20 mouse cellular contexts compared by ENCODE assay signal in the genomic region with DNA sequence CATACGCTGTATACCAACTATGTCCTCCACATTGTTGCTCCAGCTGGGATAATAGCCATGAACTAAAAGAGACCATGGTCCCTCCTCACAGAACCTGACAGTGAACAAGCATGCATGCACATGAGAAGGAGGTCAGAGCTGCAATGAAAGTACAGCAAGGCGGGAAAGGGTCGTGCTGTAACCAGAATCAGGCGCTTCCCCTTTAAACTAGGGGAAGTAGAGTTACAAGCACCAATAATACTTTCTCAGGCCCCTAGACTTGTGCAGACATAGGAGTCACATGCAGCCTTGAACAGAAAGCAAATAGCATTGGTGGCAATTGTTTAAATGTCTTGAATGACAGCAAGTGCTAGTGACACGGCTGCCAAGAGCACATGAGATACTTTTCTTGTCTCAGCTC.
"Had no signal": no experiment of that assay in that cellular context is flagged by ENCODE, and none has a peak within 500 bp of the region (broad histone marks: within the 10 kb centered on the region; RNA-seq: fewer than 3 reads in every experiment).

No protein-coding gene starts in this region.

- H3K27ac ChIP-seq: limb, embryonic 15.5 days; liver, embryonic 14.5 days; macrophage; midbrain, embryonic 15.5 days; stomach, embryonic 15.5 days had no signal

- H3K36me3 ChIP-seq: limb, embryonic 15.5 days; midbrain, embryonic 15.5 days; stomach, embryonic 15.5 days had no signal

- H3K4me3 ChIP-seq: limb, embryonic 15.5 days; midbrain, embryonic 15.5 days; stomach, embryonic 15.5 days had no signal

- H3K9me3 ChIP-seq: limb, embryonic 15.5 days; midbrain, embryonic 15.5 days; stomach, embryonic 15.5 days had no signal

- H3K4me1 ChIP-seq: midbrain, embryonic 15.5 days; stomach, embryonic 15.5 days had no signal

- H3K4me2 ChIP-seq: limb, embryonic 15.5 days; liver, embryonic 11.5 days; lung, embryonic 14.5 days; midbrain, embryonic 11.5 days; midbrain, embryonic 15.5 days; stomach, embryonic 15.5 days had no signal

- ATAC-seq: intestine, embryonic 16.5 days; liver, postnatal 0 days; lung, postnatal 0 days; midbrain, embryonic 15.5 days had no signal

- H3K27me3 ChIP-seq: midbrain, embryonic 15.5 days; stomach, embryonic 15.5 days had no signal

- H3K9ac ChIP-seq: limb, embryonic 15.5 days; liver, embryonic 14.5 days; liver, postnatal 0 days; lung, embryonic 14.5 days; midbrain, embryonic 15.5 days; stomach, embryonic 15.5 days had no signal

- DNase-seq: kidney, adult 18-20 months; kidney, adult 9 months; kidney, postnatal 14 days; kidney, postnatal 4 days; layer of hippocampus, adult 9-11 months; liver, postnatal 0 days; lung, embryonic 14.5 days; right cerebral cortex, adult 18-20 months; right cerebral cortex, postnatal 25 days; spleen, adult 18-20 months; thymus, postnatal 25 days had no signal
